Mouse (Mus musculus): ENCODE measurements around the gene Cdca7l. TPM values are rescaled to one million over a fixed set of nuclear protein-coding genes. Genes with fewer than 3 reads are reported as not detected.
"Not testable (repeated sequence)": the region's sequence is repeated elsewhere in the genome, so short reads cannot be mapped to it uniquely, and the experiment has no call there.

Gene Cdca7l
- polyA plus RNA-seq, 1 experiment from 2014 or later = 21.9 TPM

GRCm38 (mm10) chr12:117857023-117857422 lies 52.9 kb downstream of the Cdca7l start:
- CTCF ChIA-PET = no interaction called here
- no peak for ATAC-seq
- DNase-seq (ENCODE audit: low read depth, low spot score) = no peak
- TF ChIP-seq CTCF (IDR thresholded peaks at IDR 0.05) = no peak
- no peaks in the 10 kb centered on the region for H3K27me3 ChIP-seq
- POLR2A ChIA-PET = no interaction called here
- in situ Hi-C loops (cut with MboI; ENCODE audit: low pct_unique_long_range_greater_than_20kb) = no loop called here

- no peak for TF ChIP-seq CTCF (IDR thresholded peaks at IDR 0.05)
- DNase-seq (ENCODE audit: low read depth, low spot score) (no peak), ATAC-seq (no peak)
- ChIA-PET CTCF (no interaction called here), POLR2A (no interaction called here)
- in situ Hi-C loops (cut with MboI; ENCODE audit: low pct_unique_long_range_greater_than_20kb) = no loop called here
- no peaks in the 10 kb centered on the region for H3K27me3 ChIP-seq
Measured at GRCm38 (mm10) chr12:117857884-117858283, 53.8 kb downstream of the Cdca7l start.

- H3K27me3 ChIP-seq = no peaks in the 10 kb centered on the region
- ChIA-PET POLR2A (no interaction called here), CTCF (no interaction called here)
- no peak for TF ChIP-seq CTCF (IDR thresholded peaks at IDR 0.05)
- DNase-seq (ENCODE audit: low read depth, low spot score) = no peak
- ATAC-seq = no peak
- in situ Hi-C loops (cut with MboI; ENCODE audit: low pct_unique_long_range_greater_than_20kb) = no loop called here
Measured at GRCm38 (mm10) chr12:117860840-117861239, 56.8 kb downstream of the Cdca7l start.

GRCm38 (mm10) chr12:117861249-117861648 lies 57.2 kb downstream of the Cdca7l start:
- ChIA-PET POLR2A (no interaction called here), CTCF (no interaction called here)
- TF ChIP-seq CTCF (IDR thresholded peaks at IDR 0.05) = no peak
- no peaks in the 10 kb centered on the region for H3K27me3 ChIP-seq
- ATAC-seq = no peak
- in situ Hi-C loops (cut with MboI; ENCODE audit: low pct_unique_long_range_greater_than_20kb) = no loop called here
- no peak for DNase-seq (ENCODE audit: low read depth, low spot score)

- H3K27me3 ChIP-seq = no peaks in the 10 kb centered on the region
- no peak for DNase-seq (ENCODE audit: low read depth, low spot score)
- CTCF ChIA-PET = interaction anchor here (1.3 kb wide), 1 partner anchor 10 kb away, joined by 5 read pairs; no protein-coding TSS in a partner anchor
- POLR2A ChIA-PET = no interaction called here
- ATAC-seq = no peak
- in situ Hi-C loops (cut with MboI; ENCODE audit: low pct_unique_long_range_greater_than_20kb) = no loop called here
- TF ChIP-seq CTCF (IDR thresholded peaks at IDR 0.05) = no peak
Measured at GRCm38 (mm10) chr12:117862655-117863054, 58.6 kb downstream of the Cdca7l start.

GRCm38 (mm10) chr12:117867708-117868564 lies 63.8 kb downstream of the Cdca7l start:
- no peaks in the 10 kb centered on the region for H3K27me3 ChIP-seq
- in situ Hi-C loops (cut with MboI; ENCODE audit: low pct_unique_long_range_greater_than_20kb) = no loop called here
- CTCF ChIA-PET = interaction anchor here (1.5 kb wide), 1 partner anchor 15 kb away, joined by 3 read pairs; no protein-coding TSS in a partner anchor
- POLR2A ChIA-PET = no interaction called here
- ATAC-seq (no peak), DNase-seq (ENCODE audit: low read depth, low spot score) (peak; percentile 37)
- no peak for TF ChIP-seq CTCF (IDR thresholded peaks at IDR 0.05)

- DNase-seq (ENCODE audit: low read depth, low spot score) (peak; percentile 54), ATAC-seq (peak; percentile 85)
- ChIA-PET CTCF (interaction anchor here (0.9 to 1.6 kb wide), 3 partner anchors 11 to 43 kb away, joined by 3 to 4 read pairs (median 4); no protein-coding TSS in a partner anchor), POLR2A (no interaction called here)
- in situ Hi-C loops (cut with MboI; ENCODE audit: low pct_unique_long_range_greater_than_20kb) = no loop called here
- H3K27me3 ChIP-seq = no peaks in the 10 kb centered on the region
- no peak for TF ChIP-seq CTCF (IDR thresholded peaks at IDR 0.05)
Measured at GRCm38 (mm10) chr12:117872265-117872664, 68.2 kb downstream of the Cdca7l start.

- CTCF ChIA-PET = no interaction called here
- POLR2A ChIA-PET = no interaction called here
- in situ Hi-C loops (cut with MboI; ENCODE audit: low pct_unique_long_range_greater_than_20kb) = no loop called here
- DNase-seq (ENCODE audit: low read depth, low spot score) (no peak), ATAC-seq (no peak)
- H3K27me3 ChIP-seq = no peaks in the 10 kb centered on the region
- TF ChIP-seq CTCF (IDR thresholded peaks at IDR 0.05) = no peak
Measured at GRCm38 (mm10) chr12:117878341-117878740, 74.3 kb downstream of the Cdca7l start.

- ATAC-seq (no peak), DNase-seq (ENCODE audit: low read depth, low spot score) (no peak)
- ChIA-PET POLR2A (no interaction called here), CTCF (interaction anchor here (1.6 kb wide), 1 partner anchor 13 kb away, joined by 4 read pairs; no protein-coding TSS in a partner anchor)
- no peak for TF ChIP-seq CTCF (IDR thresholded peaks at IDR 0.05)
- no peaks in the 10 kb centered on the region for H3K27me3 ChIP-seq
- in situ Hi-C loops (cut with MboI; ENCODE audit: low pct_unique_long_range_greater_than_20kb) = no loop called here
Measured at GRCm38 (mm10) chr12:117884627-117885026, 80.5 kb downstream of the Cdca7l start.

GRCm38 (mm10) chr12:117887422-117887821 lies 83.3 kb downstream of the Cdca7l start:
- CTCF ChIA-PET = no interaction called here
- ATAC-seq (no peak), DNase-seq (ENCODE audit: low read depth, low spot score) (no peak)
- no peaks in the 10 kb centered on the region for H3K27me3 ChIP-seq
- POLR2A ChIA-PET = no interaction called here
- TF ChIP-seq CTCF (IDR thresholded peaks at IDR 0.05) = no peak
- in situ Hi-C loops (cut with MboI; ENCODE audit: low pct_unique_long_range_greater_than_20kb) = no loop called here

GRCm38 (mm10) chr12:117900798-117901197 lies 96.7 kb downstream of the Cdca7l start:
- CTCF ChIA-PET; in situ Hi-C loops (cut with MboI; ENCODE audit: low pct_unique_long_range_greater_than_20kb); POLR2A ChIA-PET; DNase-seq (ENCODE audit: low read depth, low spot score); ATAC-seq; H3K27me3 ChIP-seq: not testable (repeated sequence)

GRCm38 (mm10) chr12:117901352-117901751 lies 97.3 kb downstream of the Cdca7l start:
- POLR2A ChIA-PET; CTCF ChIA-PET; in situ Hi-C loops (cut with MboI; ENCODE audit: low pct_unique_long_range_greater_than_20kb); ATAC-seq; H3K27me3 ChIP-seq; DNase-seq (ENCODE audit: low read depth, low spot score): not testable (repeated sequence)

Data from Patski (cell line).